Mouse (Mus musculus) E14TG2a.4 (cell line): ENCODE measurements at regions not wholly inside any gene's neighbourhood (a gene's known extent, or its start where the extent isn't known, plus 50 kb on each side); places are given as distances from the start of the nearest gene placed in this dataset.

Experiments
- CTCF ChIP-seq: conservative IDR thresholded peaks from 2 replicates; pipeline ENCODE4 v1.5.1; 2014; ENCODE audit warnings: low read length
- NANOG ChIP-seq: IDR thresholded peaks from 2 replicates; pipeline ENCODE4 v1.6.1; 2014; ENCODE audit warnings: borderline replicate concordance, low read length, mixed read lengths

DNA sequence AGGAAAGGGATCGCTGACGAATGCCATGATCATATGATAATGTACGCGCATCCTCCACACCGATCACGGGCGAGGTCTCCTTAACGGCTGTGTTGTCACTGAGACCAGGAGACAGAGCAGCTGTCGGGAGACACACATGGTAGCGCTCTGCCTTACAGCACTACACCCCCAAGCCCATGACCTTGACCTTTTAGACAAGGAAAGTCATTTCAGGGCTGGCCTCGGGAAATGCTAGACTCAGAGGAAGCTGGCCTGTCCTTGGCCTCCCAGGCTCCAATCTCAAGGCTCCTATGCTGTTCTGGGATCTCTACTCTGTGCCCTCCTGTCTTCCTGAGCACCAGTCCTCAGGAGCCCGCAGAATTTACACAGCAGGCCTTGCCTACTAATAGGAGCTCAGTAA is 112.9 kb upstream of the 1700012A03Rik start:
- TF ChIP-seq CTCF (no peak), NANOG (no peak)
